Mouse (Mus musculus): ENCODE measurements at regions not wholly inside any gene's neighbourhood (a gene's known extent, or its start where the extent isn't known, plus 50 kb on each side); places are given as distances from the start of the nearest gene placed in this dataset.
"Not testable (repeated sequence)": the region's sequence is repeated elsewhere in the genome, so short reads cannot be mapped to it uniquely, and the experiment has no call there.

DNA sequence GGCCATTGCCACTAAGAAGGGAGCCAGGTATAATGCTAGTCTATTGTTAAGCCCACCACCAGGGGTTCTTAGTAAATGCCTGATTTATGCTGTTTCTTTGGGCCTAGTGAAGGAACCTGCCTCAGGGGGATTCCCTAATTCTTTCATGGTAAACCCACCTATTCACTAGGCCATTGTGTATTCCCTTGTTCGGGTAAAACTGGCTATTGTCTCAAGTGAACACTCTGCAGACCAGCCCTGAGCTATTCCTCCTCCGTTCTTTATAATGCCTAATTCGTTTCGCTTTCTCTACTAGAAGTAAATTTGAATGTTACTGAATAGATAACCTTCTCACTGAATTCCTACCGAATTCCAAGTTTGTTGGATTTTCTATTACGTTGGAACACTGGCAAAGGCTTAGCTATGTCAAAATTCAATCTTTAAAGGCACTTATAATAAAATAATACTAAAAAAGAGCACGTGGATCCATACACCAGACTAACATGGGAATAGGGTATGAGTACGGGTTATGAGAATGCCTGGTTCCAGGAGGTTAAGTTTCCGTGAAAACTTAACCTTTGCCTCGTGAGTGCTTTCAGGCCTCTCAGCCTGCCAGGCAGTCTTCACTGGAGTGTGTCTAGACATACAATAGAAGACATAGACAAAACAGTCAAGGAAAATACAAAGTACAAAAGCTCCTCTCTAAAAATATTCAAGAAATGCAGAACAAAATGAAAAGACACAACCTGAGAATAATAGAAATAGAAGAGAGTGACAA is 536.8 kb upstream of the Cntn5 start:
- H3K36me3 ChIP-seq (ENCODE audit: control insufficient read depth, insufficient read depth); H3K4me3 ChIP-seq; H3ac ChIP-seq (ENCODE audit: control insufficient read depth, insufficient read length); H3K27me3 ChIP-seq (ENCODE audit: control insufficient read depth, insufficient read depth, insufficient read length); H3K79me2 ChIP-seq (ENCODE audit: control insufficient read depth, insufficient read depth); H3K4me2 ChIP-seq (ENCODE audit: low read depth): not testable (repeated sequence)

DNA sequence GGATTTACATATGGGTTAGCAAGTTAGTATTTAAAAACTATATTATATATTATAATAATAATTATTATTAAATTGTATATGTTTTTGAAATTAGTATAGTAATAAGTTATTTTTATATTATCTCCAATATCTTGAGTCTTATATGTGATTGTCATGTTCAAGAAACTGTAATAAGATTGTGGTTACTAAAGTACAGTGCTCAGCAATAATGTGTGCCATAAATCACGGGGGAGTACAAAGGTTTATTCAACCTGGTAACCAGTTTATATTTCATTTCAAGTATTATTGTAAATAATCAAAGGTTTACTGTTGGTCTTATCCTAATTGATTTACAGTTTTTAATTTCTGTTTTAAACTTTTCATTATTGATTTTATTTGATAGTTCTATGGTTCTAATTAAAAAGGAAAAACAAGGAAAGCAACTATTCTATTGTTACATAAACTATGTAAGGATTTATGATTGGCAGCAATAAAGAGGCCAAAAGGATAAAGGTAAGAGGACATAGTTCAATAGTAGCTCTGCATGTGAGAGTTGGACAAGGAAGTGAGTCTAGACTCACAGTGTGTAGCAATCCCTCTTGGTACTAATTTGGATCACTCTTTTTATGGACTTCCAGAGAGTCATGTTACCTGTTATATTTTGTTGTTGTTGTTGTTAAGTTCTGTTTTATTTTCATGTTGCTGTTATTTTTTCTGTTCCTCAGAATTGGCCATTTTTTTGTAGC is 532.0 kb upstream of the Cntn5 start:
- H3ac ChIP-seq (ENCODE audit: control insufficient read depth, insufficient read length): no peak overlapping the region
- TF ChIP-seq POLR2A (IDR thresholded peaks at IDR 0.05; ENCODE audit: insufficient read length, low read depth) (no peak), E2F4 (IDR thresholded peaks at IDR 0.05; ENCODE audit: insufficient read depth) (no peak)
- H3K4me2 ChIP-seq (ENCODE audit: low read depth): no peak overlapping the region
- no peaks in the 10 kb centered on the region for H3K27me3 ChIP-seq (ENCODE audit: control insufficient read depth, insufficient read depth, insufficient read length)
- no peaks in the 10 kb centered on the region for H3K79me2 ChIP-seq (ENCODE audit: control insufficient read depth, insufficient read depth)
- no peak overlapping the region for H3K4me3 ChIP-seq
- H3K36me3 ChIP-seq (ENCODE audit: control insufficient read depth, insufficient read depth): no peaks in the 10 kb centered on the region

GRCm38 (mm10) chr9:11436014-11436413 is 531.4 kb upstream of the Cntn5 start:
- H3K27me3 ChIP-seq (ENCODE audit: control insufficient read depth, insufficient read depth, insufficient read length): no peaks in the 10 kb centered on the region
- H3ac ChIP-seq (ENCODE audit: control insufficient read depth, insufficient read length): no peak overlapping the region
- H3K4me2 ChIP-seq (ENCODE audit: low read depth): no peak overlapping the region
- H3K79me2 ChIP-seq (ENCODE audit: control insufficient read depth, insufficient read depth): no peaks in the 10 kb centered on the region
- TF ChIP-seq SRF (IDR thresholded peaks at IDR 0.05; ENCODE audit: control insufficient read depth, insufficient read length, low read depth) (no peak), POLR2AphosphoS2 (IDR thresholded peaks at IDR 0.05; ENCODE audit: insufficient read length, low read depth) (no peak), CEBPB (IDR thresholded peaks at IDR 0.05; ENCODE audit: insufficient read depth, poor library complexity, severe bottlenecking) (no peak), TCF3 (IDR thresholded peaks at IDR 0.05; ENCODE audit: insufficient read length, low read depth) (no peak), REST (IDR thresholded peaks at IDR 0.05; ENCODE audit: insufficient read depth, insufficient read length) (no peak), E2F4 (IDR thresholded peaks at IDR 0.05; ENCODE audit: insufficient read depth) (no peak), MAX (IDR thresholded peaks at IDR 0.05; ENCODE audit: low read depth) (no peak), MYOD1 (IDR thresholded peaks at IDR 0.05; ENCODE audit: control insufficient read depth in 1 of 3, insufficient read length in 2 of 3, low read depth in 2 of 3) (no peak), TCF12 (IDR thresholded peaks at IDR 0.05; ENCODE audit: insufficient read depth, poor library complexity, severe bottlenecking) (no peak), POLR2A (IDR thresholded peaks at IDR 0.05; ENCODE audit: insufficient read length, low read depth) (no peak)
- H3K4me3 ChIP-seq: no peak overlapping the region
- no peaks in the 10 kb centered on the region for H3K36me3 ChIP-seq (ENCODE audit: control insufficient read depth, insufficient read depth)

- Histone ChIP-seq H3K36me3 (ENCODE audit: control insufficient read depth, insufficient read depth) (no peaks in the 10 kb centered on the region), H3K4me2 (ENCODE audit: low read depth) (no peak overlapping the region), H3ac (ENCODE audit: control insufficient read depth, insufficient read length) (no peak overlapping the region), H3K79me2 (ENCODE audit: control insufficient read depth, insufficient read depth) (no peaks in the 10 kb centered on the region), H3K27me3 (ENCODE audit: control insufficient read depth, insufficient read depth, insufficient read length) (no peaks in the 10 kb centered on the region), H3K4me3 (no peak overlapping the region)
- TF ChIP-seq MYOD1 (IDR thresholded peaks at IDR 0.05; ENCODE audit: control insufficient read depth in 1 of 3, insufficient read length in 2 of 3, low read depth in 2 of 3) (no peak), E2F4 (IDR thresholded peaks at IDR 0.05; ENCODE audit: insufficient read depth) (no peak), SRF (IDR thresholded peaks at IDR 0.05; ENCODE audit: control insufficient read depth, insufficient read length, low read depth) (no peak), CEBPB (IDR thresholded peaks at IDR 0.05; ENCODE audit: insufficient read depth, poor library complexity, severe bottlenecking) (no peak), TCF3 (IDR thresholded peaks at IDR 0.05; ENCODE audit: insufficient read length, low read depth) (no peak), POLR2A (IDR thresholded peaks at IDR 0.05; ENCODE audit: insufficient read length, low read depth) (no peak), REST (IDR thresholded peaks at IDR 0.05; ENCODE audit: insufficient read depth, insufficient read length) (no peak), MAX (IDR thresholded peaks at IDR 0.05; ENCODE audit: low read depth) (no peak), MYOG (IDR thresholded peaks at IDR 0.05; ENCODE audit: control insufficient read depth in 1 of 3, insufficient read depth in 1 of 3, insufficient read length in 2 of 3, low read depth in 2 of 3) (no peak), POLR2AphosphoS2 (IDR thresholded peaks at IDR 0.05; ENCODE audit: insufficient read length, low read depth) (no peak), TCF12 (IDR thresholded peaks at IDR 0.05; ENCODE audit: insufficient read depth, poor library complexity, severe bottlenecking) (no peak), USF1 (IDR thresholded peaks at IDR 0.05; ENCODE audit: low read depth) (no peak)
These were observed 530.4 kb upstream of the Cntn5 start for GRCm38 (mm10) chr9:11435019-11435418.

GRCm38 (mm10) chr9:11426473-11426872 is 521.9 kb upstream of the Cntn5 start:
- Histone ChIP-seq H3K27me3 (ENCODE audit: control insufficient read depth, insufficient read depth, insufficient read length) (no peaks in the 10 kb centered on the region), H3K4me3 (no peak overlapping the region), H3K4me2 (ENCODE audit: low read depth) (no peak overlapping the region), H3K79me2 (ENCODE audit: control insufficient read depth, insufficient read depth) (no peaks in the 10 kb centered on the region), H3ac (ENCODE audit: control insufficient read depth, insufficient read length) (no peak overlapping the region), H3K36me3 (ENCODE audit: control insufficient read depth, insufficient read depth) (no peaks in the 10 kb centered on the region)
- no peak for TF ChIP-seq MAX (IDR thresholded peaks at IDR 0.05; ENCODE audit: low read depth)
- TF ChIP-seq CEBPB (IDR thresholded peaks at IDR 0.05; ENCODE audit: insufficient read depth, poor library complexity, severe bottlenecking): no peak
- no peak for TF ChIP-seq MYOG (IDR thresholded peaks at IDR 0.05; ENCODE audit: control insufficient read depth in 1 of 3, insufficient read depth in 1 of 3, insufficient read length in 2 of 3, low read depth in 2 of 3)
- no peak for TF ChIP-seq TCF3 (IDR thresholded peaks at IDR 0.05; ENCODE audit: insufficient read length, low read depth)
- no peak for TF ChIP-seq POLR2AphosphoS2 (IDR thresholded peaks at IDR 0.05; ENCODE audit: insufficient read length, low read depth)
- TF ChIP-seq SRF (IDR thresholded peaks at IDR 0.05; ENCODE audit: control insufficient read depth, insufficient read length, low read depth): no peak
- TF ChIP-seq POLR2A (IDR thresholded peaks at IDR 0.05; ENCODE audit: insufficient read length, low read depth): no peak
- TF ChIP-seq TCF12 (IDR thresholded peaks at IDR 0.05; ENCODE audit: insufficient read depth, poor library complexity, severe bottlenecking): no peak
- TF ChIP-seq E2F4 (IDR thresholded peaks at IDR 0.05; ENCODE audit: insufficient read depth): no peak
- no peak for TF ChIP-seq REST (IDR thresholded peaks at IDR 0.05; ENCODE audit: insufficient read depth, insufficient read length)
- TF ChIP-seq MYOD1 (IDR thresholded peaks at IDR 0.05; ENCODE audit: control insufficient read depth in 1 of 3, insufficient read length in 2 of 3, low read depth in 2 of 3): no peak
- TF ChIP-seq USF1 (IDR thresholded peaks at IDR 0.05; ENCODE audit: low read depth): no peak
